Mouse (Mus musculus): ENCODE results near the gene Arhgef11. TPM values are rescaled to one million over a fixed set of nuclear protein-coding genes. Genes with fewer than 3 reads are reported as not detected.

Arhgef11 gene
- total RNA-seq, 2 experiments from 2014 or later = 58.3 to 60.9 TPM

Small RNA genes within 50 kb of the gene (microRNA-seq; reads per million reads assigned to microRNA genes)
- gene Gm24109 = 0 to 0.75 reads per million in 2 experiments

Other genes with a start within 250 kb of the Arhgef11 start
- gene Fcrl1, start 241.2 kb upstream of the Arhgef11 start, total RNA-seq (2021) = under 1 TPM; 0.26 to 0.30 TPM
- not detected for gene Fcrl5, start 181.8 kb upstream of the Arhgef11 start, total RNA-seq (2021)
- gene Etv3, start 92.2 kb upstream of the Arhgef11 start, total RNA-seq (2021) = 10 to 100 TPM; 28.0 to 28.1 TPM
- under 1 TPM in 1 of 2 experiments, not detected in 1; 0.79 TPM for gene Lrrc71, start 131.1 kb downstream of the Arhgef11 start, total RNA-seq (2021)
- gene Ntrk1, start 177.6 kb downstream of the Arhgef11 start, total RNA-seq (2021) = under 1 TPM; 0.49 to 0.95 TPM
- gene Insrr, start 179.4 kb downstream of the Arhgef11 start, total RNA-seq (2021) = under 1 TPM; 0.72 to 0.96 TPM
- 1 to 10 TPM; 7.0 to 7.5 TPM for gene Pear1, start 206.7 kb downstream of the Arhgef11 start, total RNA-seq (2021)
- not detected for gene Sh2d2a, start 229.2 kb downstream of the Arhgef11 start, total RNA-seq (2021)

Measured in left cerebral cortex, adult 18-20 months (tissue).